Mouse (Mus musculus) megakaryocyte progenitor cell, adult 5-6 weeks (primary cell): ENCODE results near the gene Steap1. TPM values are rescaled to one million over a fixed set of nuclear protein-coding genes. Genes with fewer than 3 reads are reported as not detected.

Experiments used
- ATAC-seq: replicated peaks from 2 replicates; pipeline ENCODE4 v1.8.0; 2016; ENCODE audit warnings: mild to moderate bottlenecking, moderate TSS enrichment, inconsistent platforms; ENCODE audit not compliant: poor library complexity
- total RNA-seq, 2 experiments: library from RNA; stranded (forward) in 1 of 2; stranded (reverse) in 1 of 2; fragments of 157-497, 149-512 nt in 1 of 2; fragments of 200-1000 nt in 1 of 2; gene quantifications; 2 replicates each; pipeline versions ENCODE4 v1.2.3 to v1.2.4; 2015 to 2017

Gene Steap1
- total RNA-seq (2015) (not detected in 2 replicates), total RNA-seq (2017) (not detected in 2 replicates)

GRCm38 (mm10) chr5:5748866-5749682, at the start of gene Steap1:
TSS of gene Steap1 (minus strand) at chr5:5749326.
- peak; percentile 91 for ATAC-seq

DNA sequence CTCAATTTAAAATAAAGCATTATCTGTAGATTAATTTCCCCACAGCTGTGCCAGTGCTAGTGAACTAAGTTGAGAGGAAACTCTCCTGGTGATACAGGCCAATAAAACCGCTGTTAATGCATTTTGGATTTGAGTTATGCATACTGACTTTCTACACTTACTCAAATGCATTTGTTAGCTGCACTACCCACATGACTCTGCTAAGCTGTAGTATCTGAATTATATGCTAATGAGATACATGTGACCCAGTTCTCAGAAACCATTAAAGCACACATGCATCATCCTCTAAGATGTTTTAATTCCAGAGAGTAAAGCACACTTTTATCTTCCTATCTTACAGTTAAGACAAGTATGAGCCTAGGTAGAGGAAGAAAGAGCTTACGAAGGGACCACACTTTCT, 38.0 kb upstream of the Steap1 start:
- ATAC-seq: no peak

DNA sequence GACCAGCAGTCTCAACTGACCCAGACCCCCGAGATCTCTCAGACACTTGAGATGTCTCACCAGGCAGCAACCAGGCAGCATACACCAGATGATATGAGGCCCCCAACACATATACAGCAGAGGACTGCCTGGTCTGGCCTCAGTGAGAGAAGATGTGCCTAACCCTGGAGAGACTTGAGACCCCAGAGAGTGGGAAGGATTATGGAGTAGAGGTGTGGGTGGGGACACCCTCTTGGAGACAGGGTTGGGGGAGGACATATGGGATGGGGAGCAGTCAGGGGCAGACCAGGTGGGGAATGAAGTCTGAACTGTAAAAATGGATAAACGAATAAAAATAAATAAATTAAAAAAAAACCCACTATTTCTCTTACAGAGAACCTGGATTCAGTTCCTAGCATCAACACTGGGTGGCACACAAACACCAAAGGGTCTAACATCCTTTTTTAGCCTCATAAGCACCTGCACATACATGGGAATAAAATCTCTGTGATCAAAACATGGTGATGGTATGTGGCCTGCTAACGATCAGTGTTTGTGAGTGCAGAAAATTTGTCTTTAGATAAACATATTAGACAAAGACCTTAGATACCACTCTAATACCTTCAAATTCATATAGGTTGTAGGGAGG, 7.4 kb upstream of the Steap1 start:
- ATAC-seq: no peak

GRCm38 (mm10) chr5:5755039-5755438, 5.9 kb upstream of the Steap1 start:
- ATAC-seq: peak; percentile 85

DNA sequence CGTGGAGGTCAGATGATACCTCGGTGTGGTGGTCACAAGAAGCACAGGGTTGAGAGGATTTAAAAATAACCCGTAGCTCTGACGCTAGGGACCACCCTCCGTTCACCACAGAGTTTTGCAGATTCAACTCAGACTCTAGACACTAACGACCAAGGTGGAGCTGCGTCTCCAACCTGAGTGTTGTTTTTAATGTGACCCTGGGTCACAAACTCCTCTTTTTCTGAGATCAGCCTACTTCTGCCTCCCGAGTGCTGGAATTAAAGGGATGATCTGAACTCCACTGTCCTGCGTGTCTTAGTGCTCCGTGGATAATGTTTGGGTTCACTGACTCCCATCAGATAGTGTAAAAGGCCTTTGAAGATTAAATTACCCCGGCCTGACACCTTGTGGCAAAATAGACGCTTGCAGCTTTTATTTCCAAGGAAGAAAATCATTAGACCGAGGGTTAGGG, 671 bp upstream of the Steap1 start:
- ATAC-seq: peak; percentile 74

DNA sequence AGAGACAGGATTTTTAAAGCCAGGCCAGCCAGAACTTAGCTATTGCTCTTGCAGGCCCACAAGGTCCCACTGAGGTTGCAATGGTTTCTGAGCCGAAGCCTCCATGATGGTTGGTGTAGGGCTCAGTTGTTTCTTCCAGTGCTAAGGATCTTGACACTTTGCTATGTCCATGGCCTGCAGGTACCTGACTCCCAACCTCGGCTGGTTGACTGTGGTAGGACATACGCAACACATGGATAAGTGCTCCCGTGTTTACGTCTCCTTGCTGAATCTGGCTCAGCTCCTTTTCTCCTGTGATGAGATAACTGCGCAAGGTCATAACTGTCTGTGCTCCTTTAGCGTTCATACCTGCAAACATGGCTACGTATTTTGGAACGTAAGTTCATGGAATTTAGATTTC, 14.7 kb downstream of the Steap1 start:
- ATAC-seq: no peak

DNA sequence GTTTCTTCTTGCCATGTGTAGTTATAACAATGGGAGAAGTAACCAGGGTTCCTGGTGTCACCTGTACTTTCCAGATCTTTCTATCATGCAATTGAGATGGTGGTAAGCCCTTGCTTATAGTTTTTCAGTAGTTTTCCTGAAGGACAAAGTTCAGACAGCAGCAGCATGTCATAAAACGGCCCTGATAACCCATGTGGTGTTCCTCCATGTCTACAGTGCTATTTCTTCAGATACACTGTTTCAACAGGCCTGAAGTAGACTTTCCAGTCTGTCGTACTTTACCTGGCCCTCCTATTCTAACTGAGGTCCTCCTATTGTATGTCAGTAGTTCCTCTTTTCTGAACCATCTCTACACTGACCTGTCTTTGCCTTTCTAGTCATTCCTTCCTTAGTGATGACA, 16.3 kb downstream of the Steap1 start:
- no peak for ATAC-seq

GRCm38 (mm10) chr5:5732208-5732607, 16.9 kb downstream of the Steap1 start:
- no peak for ATAC-seq

DNA sequence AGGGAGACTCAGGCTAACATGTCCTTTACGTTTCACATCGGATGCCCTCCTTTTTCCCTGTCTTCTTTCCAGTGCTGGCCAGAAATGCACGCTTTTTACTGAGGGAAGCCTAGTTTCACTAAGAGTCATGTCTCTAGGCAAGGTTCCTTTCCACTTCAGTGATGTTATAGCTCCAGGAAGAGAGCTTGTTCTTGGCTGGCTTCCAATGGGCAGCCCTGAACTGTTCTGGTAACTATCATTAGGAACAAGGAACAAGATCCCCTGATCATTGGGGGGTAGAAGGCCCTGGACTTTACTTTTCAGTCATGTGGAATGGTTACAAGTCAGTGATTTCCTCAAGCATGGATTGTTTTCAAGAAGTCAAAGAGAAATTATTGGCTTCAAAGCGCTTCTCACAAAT, 19.2 kb downstream of the Steap1 start:
- ATAC-seq: no peak

DNA sequence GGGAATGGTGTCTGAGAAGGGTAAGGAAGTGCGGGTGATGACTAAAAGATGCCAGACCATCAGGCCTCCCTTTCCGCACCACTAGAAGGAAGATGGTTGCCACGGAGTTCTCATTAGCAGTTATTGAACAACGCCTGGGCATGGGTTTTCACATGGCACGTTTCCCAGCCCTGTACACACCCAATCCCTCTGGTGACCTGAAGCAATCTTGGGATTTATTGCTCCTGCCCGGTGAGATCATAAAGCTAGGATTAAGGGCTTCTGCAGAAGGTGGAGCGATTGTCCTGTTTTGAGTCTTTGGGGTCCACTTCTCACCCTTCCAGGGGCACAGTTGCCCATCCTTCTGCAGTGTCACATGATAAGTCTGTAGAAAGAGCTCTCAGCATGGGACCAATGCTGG, 26.9 kb downstream of the Steap1 start:
- ATAC-seq: no peak

DNA sequence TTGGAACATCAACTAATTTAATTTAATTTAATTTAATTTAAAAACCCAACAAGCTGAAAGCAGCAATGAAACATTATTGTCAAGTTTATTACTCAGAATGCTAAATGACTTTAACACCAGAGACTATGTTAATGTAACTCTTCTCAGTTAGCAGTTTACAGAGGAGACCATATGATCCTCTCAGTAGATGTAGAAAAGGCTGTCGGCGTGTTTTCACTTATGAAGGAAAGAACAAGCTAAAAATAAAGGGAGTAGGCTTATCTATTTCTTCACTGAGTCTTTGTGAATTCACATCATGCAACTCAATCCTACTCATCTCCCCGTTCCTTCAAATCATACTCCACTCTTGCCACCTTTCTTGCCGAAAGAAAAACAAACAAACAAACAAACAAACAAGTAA, 38.1 kb downstream of the Steap1 start:
- ATAC-seq: no peak

DNA sequence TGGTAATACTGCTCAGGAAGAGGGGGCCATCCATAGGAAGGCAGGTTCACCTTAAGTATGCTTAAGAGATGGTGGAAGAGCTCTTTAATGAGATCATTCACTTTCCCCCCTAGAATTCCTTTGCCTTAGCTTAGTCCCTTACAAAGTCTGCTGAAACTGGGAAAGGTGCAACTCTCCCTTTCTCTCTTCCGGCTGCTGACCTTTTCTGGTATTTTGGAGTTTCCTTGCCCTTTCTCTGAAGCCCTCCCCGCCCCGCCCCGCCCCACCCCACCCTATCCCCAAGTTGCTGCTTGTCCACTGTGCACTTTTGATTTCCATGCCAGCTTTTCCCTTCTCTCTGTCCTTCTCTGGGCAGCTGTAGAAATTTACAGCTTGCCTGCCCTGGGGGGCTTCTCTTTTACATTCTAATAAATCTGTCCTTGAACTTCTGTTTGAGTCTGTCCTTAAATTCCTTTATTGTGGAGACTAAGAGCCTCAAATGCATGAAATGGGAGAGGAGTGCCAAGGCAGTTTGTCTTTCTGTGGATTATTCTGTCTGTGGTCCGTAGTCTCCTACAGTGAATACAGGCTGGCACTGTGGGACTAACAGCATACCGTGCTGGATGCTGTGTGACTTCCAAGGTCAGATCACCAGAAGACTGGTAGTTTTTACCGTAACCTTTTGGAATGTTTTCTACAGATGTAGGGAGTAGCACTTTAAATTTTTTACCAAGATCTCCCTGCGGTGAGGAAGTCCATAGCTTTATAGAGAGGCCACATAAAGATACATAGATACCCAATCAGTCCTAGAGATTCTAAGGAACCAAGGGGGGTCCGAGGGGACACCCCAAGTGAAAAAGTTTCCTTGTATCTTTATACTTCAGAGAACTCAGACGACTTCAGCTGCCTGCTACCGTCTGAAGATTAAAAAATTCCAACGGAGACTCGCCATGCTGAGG, 41.5 kb downstream of the Steap1 start:
- no peak for ATAC-seq

- no peak for ATAC-seq
Observed at GRCm38 (mm10) chr5:5705019-5705418, 44.1 kb downstream of the Steap1 start.

DNA sequence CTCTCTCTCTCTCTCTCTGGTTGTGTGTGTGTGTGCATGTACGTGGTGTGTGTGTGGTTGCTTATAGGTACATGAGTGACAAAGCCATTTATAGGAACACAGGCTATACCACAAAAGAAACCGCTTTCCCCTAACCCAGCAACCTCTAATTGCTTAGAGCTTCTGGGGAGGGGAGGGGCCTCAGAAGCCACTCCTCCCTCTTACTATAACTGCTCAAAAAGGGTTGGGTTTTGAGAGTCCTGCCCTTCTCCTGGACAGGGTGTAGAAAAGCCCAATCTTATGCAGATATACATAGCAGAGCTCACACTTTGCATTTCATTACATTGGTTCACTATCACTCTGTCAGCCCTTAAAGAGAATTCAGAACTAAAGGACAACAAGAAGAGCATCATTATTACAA, 48.7 kb downstream of the Steap1 start:
- no peak for ATAC-seq

GRCm38 (mm10) chr5:5698830-5699229, 50.3 kb downstream of the Steap1 start:
- ATAC-seq: no peak

- ATAC-seq: no peak
Observed at GRCm38 (mm10) chr5:5695401-5695942, 53.7 kb downstream of the Steap1 start.

- ATAC-seq: peak; percentile 60
Observed at GRCm38 (mm10) chr5:5693956-5694653, 55.0 kb downstream of the Steap1 start, which contains the start of gene Steap2. TSS of gene Steap2 (minus strand) at chr5:5694578.

GRCm38 (mm10) chr5:5693541-5693955, 55.6 kb downstream of the Steap1 start:
- no peak for ATAC-seq

- ATAC-seq: no peak
Observed at GRCm38 (mm10) chr5:5692167-5692738, 56.9 kb downstream of the Steap1 start.
